Mouse (Mus musculus): ENCODE results near the gene Gm20929. TPM values are rescaled to one million over a fixed set of nuclear protein-coding genes. Genes with fewer than 3 reads are reported as not detected.
"Not testable (repeated sequence)": the region's sequence is repeated elsewhere in the genome, so short reads cannot be mapped to it uniquely, and the experiment has no call there.

Gm20929 gene
- not detected for polyA plus RNA-seq (2012; fragmentation: generic; extraction: Trizol)

GRCm38 (mm10) chrY:53843649-53844048 lies at the start of gene Gm20929:
Gene Gm20929 (plus strand): TSS chrY:53843949.
- not testable (repeated sequence) for H3K36me3 ChIP-seq (ENCODE audit: control insufficient read depth, insufficient read depth); H3K4me2 ChIP-seq (ENCODE audit: low read depth); H3K27me3 ChIP-seq (ENCODE audit: control insufficient read depth, insufficient read depth, insufficient read length); H3K79me2 ChIP-seq (ENCODE audit: control insufficient read depth, insufficient read depth); H3K4me3 ChIP-seq; H3ac ChIP-seq (ENCODE audit: control insufficient read depth, insufficient read length)

Measured in myocyte (in vitro differentiated cells).